Mouse (Mus musculus): ENCODE results near the gene Lef1. TPM values are rescaled to one million over a fixed set of nuclear protein-coding genes. Genes with fewer than 3 reads are reported as not detected.

Lef1 gene
- polyA plus RNA-seq, 1 experiment from 2014 or later: 9.8 TPM

- Histone ChIP-seq H3K4me2 (peak overlapping the region; percentile 98), H3K4me1 (peaks cover 52% of the 10 kb centered on the region)
- no peak for ATAC-seq (ENCODE audit: extremely low read depth, insufficient number of reproducible peaks, low FRiP score, low TSS enrichment)
Observed at GRCm38 (mm10) chr3:131109066-131109685, 1.1 kb upstream of the Lef1 start.

GRCm38 (mm10) chr3:131109686-131110070, 593 bp upstream of the Lef1 start:
- Histone ChIP-seq H3K36me3 (no peaks in the 10 kb centered on the region), H3K27ac (replicated peaks) (no peak overlapping the region), H3K4me3 (peak overlapping the region; percentile 65), H3K9ac (peak overlapping the region; percentile 82), H3K4me1 (peaks cover 52% of the 10 kb centered on the region), H3K27me3 (replicated peaks) (peaks cover 89% of the 10 kb centered on the region), H3K9me3 (no peaks in the 10 kb centered on the region), H3K4me2 (peak overlapping the region; percentile 98)
- WGBS: under 1% methylated on average over 13 of the region's 14 CpGs
- ATAC-seq (ENCODE audit: extremely low read depth, insufficient number of reproducible peaks, low FRiP score, low TSS enrichment): no peak

More at GRCm38 (mm10) chr3:131109066-131109685, 1.1 kb upstream of the Lef1 start:
- no peaks in the 10 kb centered on the region for H3K36me3 ChIP-seq
- H3K9me3 ChIP-seq: no peaks in the 10 kb centered on the region
- peaks cover 89% of the 10 kb centered on the region for H3K27me3 ChIP-seq (replicated peaks)
- H3K27ac ChIP-seq (replicated peaks): no peak overlapping the region
- peak overlapping the region; percentile 65 for H3K4me3 ChIP-seq
- peak overlapping the region; percentile 82; the same call in 1 of the 2 replicates for H3K9ac ChIP-seq
- WGBS: 4% methylated on average over 15 of the region's 15 CpGs

GRCm38 (mm10) chr3:131111151-131111850, 1.0 kb downstream of the Lef1 start:
- Histone ChIP-seq H3K9me3 (no peaks in the 10 kb centered on the region), H3K4me2 (peak overlapping the region; percentile 98), H3K27ac (replicated peaks) (peak overlapping the region; percentile 38), H3K36me3 (0 out of 2 replicates have a peak, but pooled peaks cover 4% of the 10 kb centered on the region), H3K9ac (peak overlapping the region; percentile 82), H3K4me1 (peaks cover 49% of the 10 kb centered on the region), H3K4me3 (peak overlapping the region; percentile 65), H3K27me3 (replicated peaks) (peaks cover 77% of the 10 kb centered on the region)
- WGBS: under 1% methylated on average over 57 of the region's 59 CpGs
- ATAC-seq (ENCODE audit: extremely low read depth, insufficient number of reproducible peaks, low FRiP score, low TSS enrichment): no peak

- H3K36me3 ChIP-seq: 0 out of 2 replicates have a peak, but pooled peaks cover 5% of the 10 kb centered on the region
- peak overlapping the region; percentile 3; the same call in 1 of the 2 replicates for H3K27ac ChIP-seq (replicated peaks)
- H3K27me3 ChIP-seq (replicated peaks): peaks cover 70% of the 10 kb centered on the region
- peak overlapping the region; percentile 65 for H3K4me3 ChIP-seq
- under 1% methylated on average over 69 of the region's 69 CpGs for WGBS
- no peaks in the 10 kb centered on the region for H3K9me3 ChIP-seq
- peak overlapping the region; percentile 98 for H3K4me2 ChIP-seq
- H3K4me1 ChIP-seq: peaks cover 42% of the 10 kb centered on the region
- no peak; the same call in 1 of the 2 replicates for ATAC-seq (ENCODE audit: extremely low read depth, insufficient number of reproducible peaks, low FRiP score, low TSS enrichment)
- H3K9ac ChIP-seq: peak overlapping the region; percentile 82
Observed at GRCm38 (mm10) chr3:131111851-131112572, 1.7 kb downstream of the Lef1 start.

GRCm38 (mm10) chr3:131112573-131112955, 2.3 kb downstream of the Lef1 start:
- Histone ChIP-seq H3K27me3 (replicated peaks) (peaks cover 64% of the 10 kb centered on the region), H3K9me3 (no peaks in the 10 kb centered on the region), H3K9ac (peak overlapping the region; percentile 82), H3K36me3 (0 out of 2 replicates have a peak, but pooled peaks cover 5% of the 10 kb centered on the region), H3K4me3 (peak overlapping the region; percentile 65), H3K4me1 (peaks cover 36% of the 10 kb centered on the region), H3K27ac (replicated peaks) (no peak overlapping the region), H3K4me2 (peak overlapping the region; percentile 98)
- no peak for ATAC-seq (ENCODE audit: extremely low read depth, insufficient number of reproducible peaks, low FRiP score, low TSS enrichment)
- WGBS: under 1% methylated on average over 7 of the region's 7 CpGs

- 8% methylated on average over 13 of the region's 13 CpGs for WGBS
- H3K4me1 ChIP-seq: peaks cover 32% of the 10 kb centered on the region
- peaks cover 59% of the 10 kb centered on the region for H3K27me3 ChIP-seq (replicated peaks)
- H3K36me3 ChIP-seq: 0 out of 2 replicates have a peak, but pooled peaks cover 5% of the 10 kb centered on the region
- H3K27ac ChIP-seq (replicated peaks): no peak overlapping the region
- no peaks in the 10 kb centered on the region for H3K9me3 ChIP-seq
- ATAC-seq (ENCODE audit: extremely low read depth, insufficient number of reproducible peaks, low FRiP score, low TSS enrichment): no peak
- peak overlapping the region; percentile 65 for H3K4me3 ChIP-seq
- peak overlapping the region; percentile 98 for H3K4me2 ChIP-seq
- peak overlapping the region; percentile 82 for H3K9ac ChIP-seq
Observed at GRCm38 (mm10) chr3:131113029-131113428, 2.8 kb downstream of the Lef1 start.

GRCm38 (mm10) chr3:131116116-131116515, 5.8 kb downstream of the Lef1 start:
- Histone ChIP-seq H3K9me3 (no peaks in the 10 kb centered on the region), H3K4me3 (no peak overlapping the region)

GRCm38 (mm10) chr3:131117352-131117751, 7.1 kb downstream of the Lef1 start:
- Histone ChIP-seq H3K27ac (replicated peaks) (no peak overlapping the region), H3K4me3 (no peak overlapping the region), H3K27me3 (replicated peaks) (peaks cover 23% of the 10 kb centered on the region), H3K9me3 (no peaks in the 10 kb centered on the region), H3K9ac (no peak overlapping the region), H3K36me3 (0 out of 2 replicates have a peak, but pooled peaks cover 5% of the 10 kb centered on the region), H3K4me2 (no peak overlapping the region), H3K4me1 (peaks cover 5% of the 10 kb centered on the region)
- WGBS: 90% methylated on average over 15 of the region's 15 CpGs
- no peak for ATAC-seq (ENCODE audit: extremely low read depth, insufficient number of reproducible peaks, low FRiP score, low TSS enrichment)

More at GRCm38 (mm10) chr3:131116116-131116515, 5.8 kb downstream of the Lef1 start:
- Histone ChIP-seq H3K9ac (no peak overlapping the region), H3K4me2 (no peak overlapping the region), H3K27me3 (replicated peaks) (peaks cover 35% of the 10 kb centered on the region), H3K4me1 (peaks cover 13% of the 10 kb centered on the region), H3K27ac (replicated peaks) (no peak overlapping the region), H3K36me3 (0 out of 2 replicates have a peak, but pooled peaks cover 5% of the 10 kb centered on the region)
- no peak for ATAC-seq (ENCODE audit: extremely low read depth, insufficient number of reproducible peaks, low FRiP score, low TSS enrichment)
- WGBS: 87% methylated on average over 13 of the region's 13 CpGs

- WGBS: 57% methylated on average over 3 of the region's 3 CpGs
Observed at GRCm38 (mm10) chr3:131117883-131118282, 7.6 kb downstream of the Lef1 start.

GRCm38 (mm10) chr3:131119435-131119834, 9.2 kb downstream of the Lef1 start:
- Histone ChIP-seq H3K9ac (no peak overlapping the region), H3K4me1 (no peaks in the 10 kb centered on the region), H3K9me3 (no peaks in the 10 kb centered on the region), H3K4me3 (no peak overlapping the region), H3K36me3 (peaks cover 11% of the 10 kb centered on the region; the same call in 1 of the 2 replicates), H3K4me2 (no peak overlapping the region), H3K27ac (replicated peaks) (no peak overlapping the region), H3K27me3 (replicated peaks) (peaks cover 5% of the 10 kb centered on the region; the same call in 1 of the 2 replicates)
- WGBS: 57% methylated on average over 10 of the region's 10 CpGs
- no peak for ATAC-seq (ENCODE audit: extremely low read depth, insufficient number of reproducible peaks, low FRiP score, low TSS enrichment)

More at GRCm38 (mm10) chr3:131117883-131118282, 7.6 kb downstream of the Lef1 start:
- H3K36me3 ChIP-seq: peaks cover 9% of the 10 kb centered on the region; the same call in 1 of the 2 replicates
- no peaks in the 10 kb centered on the region for H3K9me3 ChIP-seq
- H3K27me3 ChIP-seq (replicated peaks): peaks cover 18% of the 10 kb centered on the region
- H3K4me1 ChIP-seq: no peaks in the 10 kb centered on the region
- no peak for ATAC-seq (ENCODE audit: extremely low read depth, insufficient number of reproducible peaks, low FRiP score, low TSS enrichment)
- no peak overlapping the region for H3K4me2 ChIP-seq
- H3K27ac ChIP-seq (replicated peaks): no peak overlapping the region
- no peak overlapping the region for H3K9ac ChIP-seq
- no peak overlapping the region for H3K4me3 ChIP-seq

GRCm38 (mm10) chr3:131123501-131123900, 13.2 kb downstream of the Lef1 start:
- no peaks in the 10 kb centered on the region for H3K27me3 ChIP-seq (replicated peaks)
- no peak overlapping the region for H3K4me2 ChIP-seq
- H3K36me3 ChIP-seq: peaks cover 6% of the 10 kb centered on the region; the same call in 1 of the 2 replicates
- ATAC-seq (ENCODE audit: extremely low read depth, insufficient number of reproducible peaks, low FRiP score, low TSS enrichment): no peak
- H3K4me1 ChIP-seq: no peaks in the 10 kb centered on the region
- WGBS: 80% methylated on average over 6 of the region's 6 CpGs
- no peak overlapping the region for H3K4me3 ChIP-seq
- H3K9ac ChIP-seq: no peak overlapping the region
- H3K27ac ChIP-seq (replicated peaks): no peak overlapping the region
- no peaks in the 10 kb centered on the region for H3K9me3 ChIP-seq

Data from heart, embryonic 13.5 days (tissue).